Mouse (Mus musculus) forebrain, postnatal 0 days (tissue): ENCODE measurements around the gene Trem3. TPM values are rescaled to one million over a fixed set of nuclear protein-coding genes. Genes with fewer than 3 reads are reported as not detected.

Experiments
- ATAC-seq: fragments of 200-750 bp; cut with Nextera tagmentation; 2 replicates; pipeline ENCODE4 v1.8.0; 2017; ENCODE audit warnings: mild to moderate bottlenecking, moderate library complexity
- DNase-seq: peaks from one replicate; pipeline ENCODE4 v3.0.0-alpha.2; 2015
- H3K27ac ChIP-seq: fragments of 300-500 bp; sonication (generic); 2 replicates; pipeline ENCODE4 v1.5.1; 2014; ENCODE audit warnings: low read depth, mild to moderate bottlenecking, antibody characterized with exemption, low read length, moderate library complexity, mixed read lengths
- H3K27me3 ChIP-seq: fragments of 300-500 bp; sonication (generic); 2 replicates; pipeline ENCODE4 v1.6.1; 2014; ENCODE audit warnings: mild to moderate bottlenecking, low read length, mixed read lengths; ENCODE audit not compliant: insufficient read depth
- H3K36me3 ChIP-seq: fragments of 300-500 bp; sonication (generic); 2 replicates; pipeline ENCODE4 v1.6.1; 2014; ENCODE audit warnings: mild to moderate bottlenecking, moderate library complexity; ENCODE audit not compliant: insufficient read depth
- H3K4me1 ChIP-seq: fragments of 300-500 bp; sonication (generic); 2 replicates; pipeline ENCODE4 v1.6.1; 2014; ENCODE audit warnings: antibody characterized with exemption; ENCODE audit not compliant: insufficient read depth
- H3K4me2 ChIP-seq: fragments of 300-500 bp; sonication (generic); 2 replicates; pipeline ENCODE4 v1.6.1; 2014; ENCODE audit warnings: low read depth, mild to moderate bottlenecking, moderate library complexity
- H3K4me3 ChIP-seq: fragments of 300-500 bp; sonication (generic); 2 replicates; pipeline ENCODE4 v1.5.1; 2014; ENCODE audit warnings: low read depth, low read length, mixed read lengths
- H3K9ac ChIP-seq: fragments of 300-500 bp; sonication (generic); 2 replicates; pipeline ENCODE4 v1.6.1; 2014; ENCODE audit warnings: mild to moderate bottlenecking
- H3K9me3 ChIP-seq: fragments of 300-500 bp; sonication (generic); 2 replicates; pipeline ENCODE4 v1.6.1; 2016; ENCODE audit warnings: low read length
- CTCF ChIP-seq: sonication (generic); IDR thresholded peaks from 2 replicates; pipeline ENCODE4 v1.5.1; 2016; ENCODE audit warnings: antibody characterized with exemption, control low read depth, low read depth
- WGBS: fragments of 180-500 bp; shearing (Covaris S2); extraction: QIAGEN DNeasy Blood & Tissue Kit; methylation state at CpG from one replicate; pipeline ENCODE4 v1.1.7; 2014; 5-methylcytosine and 5-hydroxymethylcytosine counted together
- polyA plus RNA-seq: library from polyadenylated mRNA; unstranded; fragments of >200 nt; fragmentation: Nextera tagmentation; extraction: Ambion mirVana; gene quantifications from 2 replicates; pipeline ENCODE4 v1.2.1, GENCODE M21; 2015
- total RNA-seq: library from RNA; depleted of rRNA; stranded (reverse); fragments of >200 nt; gene quantifications from 2 replicates; pipeline ENCODE4 v1.2.3, GENCODE M21; 2014

Trem3 gene
- total and polyA plus RNA-seq, 2 experiments from 2014 or later, result not detected

- no peak for TF ChIP-seq CTCF
- Histone ChIP-seq H3K4me3 (peak overlapping the region; percentile 23), H3K9ac (peak overlapping the region; percentile 4; the same call in 1 of the 2 replicates), H3K36me3 (no peaks in the 10 kb centered on the region), H3K9me3 (no peaks in the 10 kb centered on the region), H3K4me1 (peaks cover 3% of the 10 kb centered on the region; the same call in 1 of the 2 replicates), H3K27me3 (no peaks in the 10 kb centered on the region), H3K4me2 (peak overlapping the region; percentile 50), H3K27ac (no peak overlapping the region)
- no peak for DNase-seq
- 26% methylated on average over 18 of the region's 18 CpGs for WGBS
- peak; percentile 42 for ATAC-seq
Measured at GRCm38 (mm10) chr17:48280943-48281738, 33.6 kb downstream of the Trem3 start.

- Histone ChIP-seq H3K9ac (peak overlapping the region; percentile 4; the same call in 1 of the 2 replicates), H3K36me3 (no peaks in the 10 kb centered on the region), H3K4me2 (peak overlapping the region; percentile 50), H3K27ac (no peak overlapping the region), H3K4me3 (peak overlapping the region; percentile 23), H3K9me3 (no peaks in the 10 kb centered on the region), H3K27me3 (no peaks in the 10 kb centered on the region), H3K4me1 (peaks cover 3% of the 10 kb centered on the region; the same call in 1 of the 2 replicates)
- DNase-seq (peak; percentile 67), ATAC-seq (peak; percentile 53)
- WGBS, result 2% methylated on average over 3 of the region's 3 CpGs
- no peak for TF ChIP-seq CTCF
Measured at GRCm38 (mm10) chr17:48281739-48282085, 34.1 kb downstream of the Trem3 start.

- WGBS, result 59% methylated on average over 1 of the region's 1 CpGs
- no peaks in the 10 kb centered on the region; the same call in 1 of the 2 replicates for H3K4me1 ChIP-seq
- no peaks in the 10 kb centered on the region for H3K9me3 ChIP-seq
- ATAC-seq (no peak), DNase-seq (no peak)
- no peaks in the 10 kb centered on the region for H3K27me3 ChIP-seq
- H3K9ac ChIP-seq, result no peak overlapping the region
- H3K27ac ChIP-seq, result no peak overlapping the region
- H3K4me2 ChIP-seq, result no peak overlapping the region
- TF ChIP-seq CTCF, result peak; percentile 19
- no peak overlapping the region for H3K4me3 ChIP-seq
- no peaks in the 10 kb centered on the region for H3K36me3 ChIP-seq
Measured at GRCm38 (mm10) chr17:48286765-48287164, 39.2 kb downstream of the Trem3 start.

- H3K27ac ChIP-seq, result no peak overlapping the region
- H3K9me3 ChIP-seq, result no peaks in the 10 kb centered on the region
- ATAC-seq (no peak), DNase-seq (no peak)
- H3K4me2 ChIP-seq, result no peak overlapping the region
- H3K36me3 ChIP-seq, result no peaks in the 10 kb centered on the region
- no peak overlapping the region for H3K4me3 ChIP-seq
- H3K4me1 ChIP-seq, result no peaks in the 10 kb centered on the region; the same call in 1 of the 2 replicates
- H3K27me3 ChIP-seq, result no peaks in the 10 kb centered on the region
- WGBS, result 69% methylated on average over 2 of the region's 2 CpGs
- peak; percentile 22; the same call in 1 of the 2 replicates for TF ChIP-seq CTCF
- no peak overlapping the region for H3K9ac ChIP-seq
Measured at GRCm38 (mm10) chr17:48287276-48287675, 39.7 kb downstream of the Trem3 start.

- no peaks in the 10 kb centered on the region for H3K4me1 ChIP-seq
- no peaks in the 10 kb centered on the region for H3K9me3 ChIP-seq
- H3K27me3 ChIP-seq, result no peaks in the 10 kb centered on the region
- no peak overlapping the region for H3K4me2 ChIP-seq
- no peak overlapping the region for H3K9ac ChIP-seq
- no peaks in the 10 kb centered on the region for H3K36me3 ChIP-seq
- 85% methylated on average over 5 of the region's 5 CpGs for WGBS
- H3K4me3 ChIP-seq, result no peak overlapping the region
- TF ChIP-seq CTCF, result no peak
- DNase-seq (no peak), ATAC-seq (no peak)
- H3K27ac ChIP-seq, result no peak overlapping the region
Measured at GRCm38 (mm10) chr17:48293500-48294194, 46.1 kb downstream of the Trem3 start.

- H3K9ac ChIP-seq, result no peak within 1 kb of the TSS
- H3K27me3 ChIP-seq, result no peaks in the 10 kb centered on the region
- 36% methylated on average over 3 of the region's 4 CpGs for WGBS
- no peak for ATAC-seq
- no peaks in the 10 kb centered on the region for H3K36me3 ChIP-seq
- no peak within 1 kb of the TSS for H3K27ac ChIP-seq
- H3K4me2 ChIP-seq, result no peak within 1 kb of the TSS
- H3K9me3 ChIP-seq, result no peaks in the 10 kb centered on the region
- no peaks in the 10 kb centered on the region for H3K4me1 ChIP-seq
- no peak within 1 kb of the TSS for H3K4me3 ChIP-seq
- no peak for DNase-seq
- no peak for TF ChIP-seq CTCF
Measured at GRCm38 (mm10) chr17:48299203-48299602, 51.6 kb downstream of the Trem3 start, which contains the start of gene Treml2. Gene Treml2 (plus strand): TSS chr17:48299498.

- Histone ChIP-seq H3K36me3 (no peaks in the 10 kb centered on the region), H3K9me3 (no peaks in the 10 kb centered on the region), H3K4me2 (no peak overlapping the region), H3K27ac (no peak overlapping the region), H3K4me1 (no peaks in the 10 kb centered on the region), H3K27me3 (no peaks in the 10 kb centered on the region), H3K9ac (no peak overlapping the region), H3K4me3 (no peak overlapping the region)
- DNase-seq (no peak), ATAC-seq (no peak)
- no peak for TF ChIP-seq CTCF
- WGBS, result 53% methylated on average over 7 of the region's 7 CpGs
Measured at GRCm38 (mm10) chr17:48299756-48300155, 52.2 kb downstream of the Trem3 start.
